ENCODE assay signal across 10 mouse cellular contexts in genomic region chr17:80252757-80253525, GRCm38 (mm10). TPM values are rescaled to one million over a fixed set of nuclear protein-coding genes. Genes with fewer than 3 reads are reported as not detected.
DNase-seq lines count a peak whose midpoint lies in the region; ATAC-seq lines count a peak whose summit lies in the region.
"Had no signal": no experiment of that assay in that cellular context is flagged by ENCODE, and none has a peak within 500 bp of the region (broad histone marks: within the 10 kb centered on the region; RNA-seq: fewer than 3 reads in every experiment).

No protein-coding gene starts in this region.

- peaks cover 4% of the 10 kb centered on the region; the same call in 1 of the 2 replicates for H3K9me3 ChIP-seq in heart, embryonic 11.5 days (replicated peaks; ENCODE audit: control insufficient read depth, low read length)
- no peaks in the 10 kb centered on the region for H3K9me3 ChIP-seq in forebrain, embryonic 16.5 days (ENCODE audit: control insufficient read depth, low read length)
- H3K9me3 ChIP-seq: hindbrain, embryonic 12.5 days had no signal

- DNase-seq in heart, adult 18-20 months = peak; percentile 30 to 38
- no peak for DNase-seq in heart, postnatal 14 days
- DNase-seq in MN1 (ENCODE audit: low spot score) = peak; percentile 35
- peak; percentile 26 for DNase-seq in lung, postnatal 14 days
- no peak for DNase-seq in thymus, postnatal 36 days
- DNase-seq in urinary bladder, postnatal 25 days (ENCODE audit: low spot score) = no peak
- DNase-seq: right cerebral cortex, adult 18-20 months had no signal

- H3K4me1 ChIP-seq in heart, embryonic 11.5 days (ENCODE audit: control insufficient read depth, insufficient read depth, low read length) = peaks cover 14% of the 10 kb centered on the region
- H3K4me1 ChIP-seq in forebrain, embryonic 16.5 days (replicated peaks; ENCODE audit: control insufficient read depth, insufficient read depth, low read length) = no peaks in the 10 kb centered on the region
- H3K4me1 ChIP-seq: hindbrain, embryonic 12.5 days had no signal

- H3K27me3 ChIP-seq in heart, embryonic 11.5 days (ENCODE audit: control insufficient read depth, insufficient read depth, low read length) = no peaks in the 10 kb centered on the region
- H3K27me3 ChIP-seq in forebrain, embryonic 16.5 days (replicated peaks; ENCODE audit: control insufficient read depth, insufficient read depth, low read length) = no peaks in the 10 kb centered on the region
- H3K27me3 ChIP-seq: hindbrain, embryonic 12.5 days had no signal

- H3K27ac ChIP-seq in heart, embryonic 11.5 days (ENCODE audit: low read depth, low read length) = peak overlapping the region; percentile 89
- H3K27ac ChIP-seq in forebrain, embryonic 16.5 days (ENCODE audit: low read length) = no peak overlapping the region
- H3K27ac ChIP-seq: hindbrain, embryonic 12.5 days had no signal

- H3K9ac ChIP-seq in heart, embryonic 11.5 days (ENCODE audit: low read depth, low read length) = 0 out of 2 replicates have a peak overlapping the region, but pooled peaks have one; percentile 3
- H3K9ac ChIP-seq in forebrain, embryonic 16.5 days (replicated peaks; ENCODE audit: low read depth, low read length) = no peak overlapping the region
- H3K9ac ChIP-seq: hindbrain, embryonic 12.5 days had no signal

- H3K4me2 ChIP-seq in heart, embryonic 11.5 days = 0 out of 2 replicates have a peak overlapping the region, but pooled peaks have one; percentile 11
- no peak overlapping the region for H3K4me2 ChIP-seq in forebrain, embryonic 16.5 days (ENCODE audit: low read length)
- H3K4me2 ChIP-seq: hindbrain, embryonic 12.5 days had no signal

- peaks cover 45% of the 10 kb centered on the region for H3K36me3 ChIP-seq in heart, embryonic 11.5 days (ENCODE audit: control insufficient read depth, insufficient read depth, low read length)
- H3K36me3 ChIP-seq in forebrain, embryonic 16.5 days (ENCODE audit: control insufficient read depth, insufficient read depth) = peaks cover 67% of the 10 kb centered on the region

- 57% methylated on average over 13 of the region's 13 CpGs for WGBS in heart, embryonic 11.5 days (ENCODE audit: insufficient replicate concordance)
- 90% methylated on average over 11 of the region's 13 CpGs for WGBS in forebrain, embryonic 16.5 days

- no peak; the same call in 1 of the 2 replicates for ATAC-seq in heart, embryonic 11.5 days (replicated peaks; ENCODE audit: insufficient number of reproducible peaks, low FRiP score, low TSS enrichment)
- no peak for ATAC-seq in forebrain, embryonic 16.5 days

- H3K4me3 ChIP-seq in heart, embryonic 11.5 days (ENCODE audit: low read depth, low read length) = no peak overlapping the region
- H3K4me3 ChIP-seq in forebrain, embryonic 16.5 days (replicated peaks; ENCODE audit: low read length) = no peak overlapping the region
- H3K4me3 ChIP-seq: hindbrain, embryonic 12.5 days had no signal

- intact Hi-C loops in heart, postnatal 14 days (cut with DNase I) = no loop called here

RNA-seq across cellular contexts. Expression of gene Gemin6, which starts 28.7 kb away (rescaled TPM):
- total RNA-seq in heart, adult 18-20 months (2021) = 1 to 10 TPM; 4.2 to 4.8 TPM
- total RNA-seq in heart, postnatal 14 days (2021) = 1 to 10 TPM; 3.1 to 3.3 TPM
- polyA plus RNA-seq in heart, embryonic 11.5 days (2014; fragmentation: Nextera tagmentation; extraction: Ambion mirVana) = 32.0 and 35.1 TPM in 2 replicates
- 25.2 and 25.8 TPM in 2 replicates for polyA plus RNA-seq in forebrain, embryonic 16.5 days (2015; fragmentation: Nextera tagmentation; extraction: Ambion mirVana)

RNA-seq across cellular contexts. Expression of gene Morn2, which starts 37.1 kb away (rescaled TPM):
- 10 to 100 TPM; 11.7 to 14.0 TPM for total RNA-seq in heart, adult 18-20 months (2021)
- 10 to 100 TPM; 10.0 to 12.5 TPM for total RNA-seq in heart, postnatal 14 days (2021)
- 18.9 TPM in 2 replicates for polyA plus RNA-seq in heart, embryonic 11.5 days (2014; fragmentation: Nextera tagmentation; extraction: Ambion mirVana)
- 40.8 and 42.8 TPM in 2 replicates for polyA plus RNA-seq in forebrain, embryonic 16.5 days (2015; fragmentation: Nextera tagmentation; extraction: Ambion mirVana)

RNA-seq across cellular contexts. Expression of gene Dhx57, which starts 37.3 kb away (rescaled TPM):
- total RNA-seq in heart, adult 18-20 months (2021) = 1 to 10 TPM; 5.0 to 5.9 TPM
- 1 to 10 TPM; 8.2 to 9.7 TPM for total RNA-seq in heart, postnatal 14 days (2021)
- polyA plus RNA-seq in heart, embryonic 11.5 days (2014; fragmentation: Nextera tagmentation; extraction: Ambion mirVana) = 10.6 and 11.0 TPM in 2 replicates
- polyA plus RNA-seq in forebrain, embryonic 16.5 days (2015; fragmentation: Nextera tagmentation; extraction: Ambion mirVana) = 54.4 and 56.7 TPM in 2 replicates

RNA-seq across cellular contexts. Expression of gene Ttc39d, which starts 45.7 kb away (rescaled TPM):
- under 1 TPM in 1 of 2 experiments, not detected in 1; 0.10 TPM for total RNA-seq in heart, adult 18-20 months (2021)
- total RNA-seq in heart, postnatal 14 days (2021) = under 1 TPM in 1 of 2 experiments, not detected in 1; 0.07 TPM
- polyA plus RNA-seq in heart, embryonic 11.5 days (2014; fragmentation: Nextera tagmentation; extraction: Ambion mirVana) = 0.24 TPM in 1 of 2 replicates, not detected in the other
- polyA plus RNA-seq in forebrain, embryonic 16.5 days (2015; fragmentation: Nextera tagmentation; extraction: Ambion mirVana) = not detected in 2 replicates

RNA-seq across cellular contexts. Expression of gene Srsf7, which starts 45.8 kb away (rescaled TPM):
- 10 to 100 TPM; 43.0 to 47.0 TPM for total RNA-seq in heart, adult 18-20 months (2021)
- 10 to 100 TPM; 42.8 to 51.6 TPM for total RNA-seq in heart, postnatal 14 days (2021)
- polyA plus RNA-seq in heart, embryonic 11.5 days (2014; fragmentation: Nextera tagmentation; extraction: Ambion mirVana) = 383 and 398 TPM in 2 replicates
- polyA plus RNA-seq in forebrain, embryonic 16.5 days (2015; fragmentation: Nextera tagmentation; extraction: Ambion mirVana) = 575 and 647 TPM in 2 replicates

Comparison
In these comparisons a context has a peak if more than half of its experiments do, and no peak if none do; other contexts are left out.
1. DNase-seq: peak in heart, adult 18-20 months (2 of 2), MN1 (single experiment) and lung, postnatal 14 days (single experiment); none in heart, postnatal 14 days (0 of 2), thymus, postnatal 36 days (0 of 2) and urinary bladder, postnatal 25 days (single experiment).